Mouse (Mus musculus) small intestine, adult 2 months (tissue): ENCODE data around the gene Ssh2.

Experiments
- CTCF ChIP-seq: fragments of 200-500 bp; IDR thresholded peaks from 2 replicates; pipeline ENCODE4 v1.5.1; 2012; ENCODE audit warnings: low read depth, mild to moderate bottlenecking, control low read depth, inconsistent platforms, low read length, moderate library complexity, mixed read lengths; ENCODE audit not compliant: insufficient replicate concordance, insufficient read length; ENCODE audit errors: extremely low read depth
- POLR2A ChIP-seq: fragments of 200-500 bp; IDR thresholded peaks from 2 replicates; pipeline ENCODE4 v1.6.1; 2012; ENCODE audit warnings: low read depth, mild to moderate bottlenecking, control low read depth, inconsistent platforms, low read length, moderate library complexity

GRCm38 (mm10) chr11:77402508-77402907, 186.4 kb downstream of the Ssh2 start:
- TF ChIP-seq CTCF (no peak), POLR2A (no peak)
